Mouse (Mus musculus) hindbrain, embryonic 15.5 days (tissue): ENCODE results near the gene Sgk1. TPM values are rescaled to one million over a fixed set of nuclear protein-coding genes. Genes with fewer than 3 reads are reported as not detected.

Experiments
- polyA plus RNA-seq: library from polyadenylated mRNA; unstranded; fragments of >200 nt; fragmentation: Nextera tagmentation; extraction: Ambion mirVana; gene quantifications from 2 replicates; pipeline ENCODE4 v1.2.1, GENCODE M21; 2015

Sgk1 gene
- polyA plus RNA-seq, 1 experiment from 2014 or later, result 41.5 TPM

Other genes with a start within 250 kb of the Sgk1 start
- not detected in 2 replicates for gene 4930444G20Rik, start 185.9 kb downstream of the Sgk1 start, polyA plus RNA-seq